Mouse (Mus musculus) CD4-positive, CD25-positive, alpha-beta regulatory T cell, adult 2 months (primary cell): ENCODE data around the gene Ap2s1.
A peak's percentile ranks its signal among the peaks of the same experiment; 100 is the strongest.

Experiments used
- DNase-seq: peaks from one replicate; pipeline ENCODE4 v3.0.0-alpha.2; 2012; ENCODE audit warnings: low read depth, low spot score

Ap2s1 gene

DNA sequence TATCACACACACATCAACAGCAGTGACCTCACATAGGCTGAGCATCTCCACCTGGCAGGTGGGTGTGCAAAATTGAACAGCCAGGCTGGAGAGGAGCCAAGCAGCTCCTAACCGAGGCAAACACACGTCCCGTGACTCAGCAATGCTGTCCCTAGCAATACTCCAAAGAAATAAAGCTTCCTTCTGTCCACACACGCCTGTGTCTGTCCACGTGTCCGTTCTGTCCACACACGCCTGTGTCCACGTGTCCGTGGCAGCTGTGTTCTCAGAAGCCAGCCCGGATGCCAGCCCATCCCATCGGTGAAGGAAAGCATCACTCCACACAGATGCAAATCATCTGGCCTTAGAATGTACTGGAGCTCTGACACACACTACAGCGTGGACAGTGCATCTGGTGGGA lies 13.8 kb downstream of the Ap2s1 start:
- DNase-seq: no peak

GRCm38 (mm10) chr7:16755362-16756017 lies 17.3 kb downstream of the Ap2s1 start:
- DNase-seq: no peak

- DNase-seq: peak; percentile 66
Observed at GRCm38 (mm10) chr7:16758872-16759574, 20.8 kb downstream of the Ap2s1 start.

GRCm38 (mm10) chr7:16760292-16760691 lies 22.1 kb downstream of the Ap2s1 start:
- peak; percentile 66 for DNase-seq

- DNase-seq: no peak
Observed at GRCm38 (mm10) chr7:16761005-16761481, 22.8 kb downstream of the Ap2s1 start.

DNA sequence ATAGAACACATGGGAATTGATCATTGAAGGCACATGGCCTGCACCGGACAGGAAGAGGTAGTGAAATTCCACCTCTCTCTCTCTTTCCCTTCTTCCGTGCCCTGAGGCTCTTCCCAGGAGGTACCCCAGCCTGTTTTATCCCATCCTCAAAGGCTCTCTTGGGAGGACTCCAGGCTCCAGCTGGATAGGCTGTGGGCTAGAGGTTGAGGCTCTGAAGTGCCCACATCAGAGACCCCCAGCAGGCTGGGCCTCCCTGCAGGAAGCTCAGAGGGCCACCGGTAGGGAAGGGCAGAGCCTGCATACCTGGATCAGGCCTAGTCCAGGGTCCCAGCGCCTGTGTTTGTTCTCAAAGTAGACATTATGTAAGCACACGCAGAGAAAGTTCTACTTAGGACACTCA lies 23.4 kb downstream of the Ap2s1 start:
- DNase-seq: no peak

GRCm38 (mm10) chr7:16763463-16764218 lies 25.4 kb downstream of the Ap2s1 start:
- DNase-seq: no peak

DNA sequence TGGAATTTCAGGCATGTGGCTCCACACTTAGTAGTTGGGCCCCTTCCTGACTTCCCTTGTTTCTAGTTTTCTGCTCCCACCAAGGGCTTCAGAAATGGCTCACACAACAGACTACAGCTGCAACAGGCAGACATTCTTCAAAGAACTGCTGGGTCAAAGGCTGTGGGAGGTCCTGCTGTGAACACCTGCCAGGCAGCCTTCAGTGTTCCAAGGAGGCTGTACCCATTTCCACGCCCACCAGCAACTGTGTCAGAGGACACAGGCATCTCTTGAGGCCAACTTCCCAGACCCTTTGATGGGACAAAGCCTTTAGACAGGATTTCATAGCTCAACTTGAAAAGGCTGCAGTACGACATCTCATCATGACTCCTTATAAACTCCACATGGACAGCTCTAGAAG lies 28.2 kb downstream of the Ap2s1 start:
- no peak for DNase-seq

DNA sequence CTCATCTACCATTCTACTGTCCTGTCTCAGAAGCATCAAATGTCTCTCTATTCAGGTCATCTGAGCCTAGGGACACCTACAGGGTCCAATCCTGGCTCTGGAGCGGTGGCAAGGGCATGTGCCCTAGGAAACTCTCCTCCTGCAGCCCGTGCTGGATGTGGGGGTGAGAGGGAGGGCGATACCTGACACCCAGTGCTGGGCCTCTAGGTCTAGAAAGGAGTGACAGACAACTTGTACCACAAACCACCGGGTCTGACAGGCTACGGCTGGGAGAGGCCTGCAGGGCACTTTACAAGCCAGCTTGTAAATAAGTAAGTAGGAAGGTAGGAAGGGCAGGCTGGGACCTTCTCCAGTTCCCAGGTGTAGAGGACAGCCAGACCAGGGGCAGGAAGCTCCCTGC lies 37.7 kb downstream of the Ap2s1 start:
- DNase-seq: no peak

DNA sequence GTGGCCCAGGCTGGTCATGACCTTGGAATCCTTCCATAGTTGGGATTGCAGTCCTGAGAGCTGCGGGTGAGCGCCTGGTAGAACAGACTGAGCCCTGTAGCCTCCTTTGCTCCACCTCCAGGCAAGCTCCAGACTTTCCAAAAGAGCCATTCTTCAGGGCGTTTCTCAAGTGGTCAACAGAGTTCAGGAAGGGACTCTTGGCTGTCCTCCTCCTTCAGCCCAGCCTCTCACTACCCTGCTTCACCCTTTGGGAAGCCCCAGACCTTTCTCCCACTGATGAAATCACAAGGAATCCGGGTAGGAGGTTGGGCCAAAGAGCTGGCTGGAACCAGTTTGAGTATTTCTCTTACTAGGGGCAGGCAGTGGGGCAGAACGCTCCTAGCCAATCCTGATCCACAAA lies 41.9 kb downstream of the Ap2s1 start:
- DNase-seq: no peak

- peak; percentile 97 for DNase-seq
Observed at GRCm38 (mm10) chr7:16780825-16781554, 42.8 kb downstream of the Ap2s1 start, which contains the start of gene Slc1a5. Slc1a5 (plus strand) TSS chr7:16781340.

GRCm38 (mm10) chr7:16781555-16781815 lies 43.3 kb downstream of the Ap2s1 start:
- DNase-seq: no peak

- peak; percentile 52 for DNase-seq
Observed at GRCm38 (mm10) chr7:16781816-16782554, 43.8 kb downstream of the Ap2s1 start.

GRCm38 (mm10) chr7:16782555-16783125 lies 44.4 kb downstream of the Ap2s1 start:
- peak; percentile 44 for DNase-seq

DNA sequence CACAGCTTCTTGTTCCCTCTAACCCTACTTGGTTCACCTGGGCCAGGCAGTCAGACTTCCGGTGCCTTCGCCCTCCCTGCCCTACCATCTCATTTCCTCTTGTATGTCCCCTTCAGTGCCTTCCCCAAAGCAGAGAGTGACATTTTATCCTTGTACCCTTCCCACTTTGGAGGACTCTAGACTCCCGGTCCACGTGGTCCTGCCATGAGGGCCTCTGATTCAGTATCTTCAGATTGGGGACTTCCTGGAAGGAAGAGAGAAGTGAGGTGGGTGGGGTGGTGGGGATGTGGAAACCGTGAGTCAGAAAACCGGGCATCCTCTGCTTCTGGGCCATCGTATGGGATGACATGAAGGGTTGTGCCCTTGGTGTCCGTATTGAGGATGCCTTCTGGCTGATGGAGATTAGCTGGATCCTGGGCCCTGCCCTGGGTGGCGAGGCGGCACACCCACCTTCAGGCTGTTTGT lies 45.0 kb downstream of the Ap2s1 start:
- peak; percentile 67 for DNase-seq

DNA sequence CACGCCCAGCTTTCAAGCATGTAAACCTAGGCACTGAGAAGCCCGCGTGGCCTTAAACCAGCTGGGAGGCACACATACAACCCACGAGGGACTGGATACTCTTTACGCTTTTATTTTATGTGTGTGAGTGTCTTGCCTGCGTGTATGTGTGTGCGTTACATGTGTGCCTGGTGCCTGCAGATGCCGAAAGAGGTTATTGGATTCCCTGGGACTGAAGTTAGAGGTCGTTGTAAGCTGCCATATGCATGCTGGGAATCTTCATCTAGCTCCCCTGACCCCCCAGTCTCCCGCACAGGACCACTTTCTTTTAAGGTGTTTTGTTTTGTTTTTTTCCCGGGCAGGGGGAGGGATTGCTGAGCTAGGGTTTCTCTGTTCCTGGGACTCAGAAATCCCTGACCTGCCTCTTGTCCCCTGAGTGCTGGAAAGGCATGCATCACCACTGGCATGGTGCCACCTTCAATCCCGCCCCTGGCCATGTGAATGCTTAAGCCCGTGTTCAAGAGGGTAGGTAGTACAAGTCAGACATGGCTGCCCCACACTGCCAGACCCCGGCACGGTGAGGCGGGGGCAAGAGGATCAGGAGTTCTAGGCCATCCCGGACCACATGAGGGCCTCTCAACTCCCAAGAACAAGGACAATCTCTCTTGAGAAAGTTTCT lies 45.7 kb downstream of the Ap2s1 start:
- no peak for DNase-seq

GRCm38 (mm10) chr7:16784498-16784976 lies 46.3 kb downstream of the Ap2s1 start:
- peak; percentile 26 for DNase-seq

- DNase-seq: no peak
Observed at GRCm38 (mm10) chr7:16785541-16786083, 47.4 kb downstream of the Ap2s1 start.

DNA sequence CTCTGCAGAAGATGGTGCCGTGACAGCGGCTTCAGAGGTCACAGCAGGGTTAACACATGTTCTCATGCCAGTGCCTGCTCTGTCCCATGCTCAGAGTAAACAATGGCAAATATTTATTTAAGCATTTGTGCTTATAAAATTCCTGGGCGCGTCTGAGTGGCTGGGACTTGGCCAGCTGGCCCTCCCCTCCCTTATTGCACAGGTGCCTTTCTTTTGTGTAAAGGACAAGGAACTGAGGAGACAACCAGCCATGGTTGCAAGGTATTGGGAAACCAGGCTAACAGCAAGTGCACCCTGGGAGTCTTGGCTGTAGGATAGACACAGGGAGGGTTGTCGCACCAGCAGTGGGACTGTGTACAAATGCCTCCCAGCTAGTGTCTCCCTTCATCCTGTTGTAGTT lies 54.1 kb downstream of the Ap2s1 start:
- DNase-seq: no peak
